Mouse (Mus musculus) stomach, embryonic 14.5 days (tissue): ENCODE measurements around the gene Dok7. TPM values are rescaled to one million over a fixed set of nuclear protein-coding genes. Genes with fewer than 3 reads are reported as not detected.

Experiments
- ATAC-seq: fragments of 200-750 bp; cut with Nextera tagmentation; 2 replicates; pipeline ENCODE4 v1.8.0; 2017; ENCODE audit warnings: low read depth, moderate TSS enrichment; ENCODE audit not compliant: insufficient number of reproducible peaks, insufficient read depth, low FRiP score
- H3K27ac ChIP-seq: fragments of 300-500 bp; sonication (generic); 2 replicates; pipeline ENCODE4 v1.5.1; 2014; ENCODE audit warnings: mild to moderate bottlenecking, low read length, moderate library complexity, mixed read lengths
- H3K27me3 ChIP-seq: fragments of 300-500 bp; sonication (generic); 2 replicates; pipeline ENCODE4 v1.6.1; 2014; ENCODE audit warnings: low read length, control low read depth, mixed read lengths; ENCODE audit not compliant: control insufficient read depth, insufficient read depth
- H3K36me3 ChIP-seq: fragments of 300-500 bp; sonication (generic); 2 replicates; pipeline ENCODE4 v1.6.1; 2014; ENCODE audit warnings: mild to moderate bottlenecking, control low read depth, low read length, moderate library complexity, mixed read lengths; ENCODE audit not compliant: control insufficient read depth, insufficient read depth
- H3K4me1 ChIP-seq: fragments of 300-500 bp; sonication (generic); 2 replicates; pipeline ENCODE4 v1.6.1; 2014; ENCODE audit warnings: low read length, control low read depth, mixed read lengths; ENCODE audit not compliant: control insufficient read depth, insufficient read depth
- H3K4me2 ChIP-seq: fragments of 300-500 bp; sonication (generic); replicated peaks from 2 replicates; pipeline ENCODE4 v1.6.1; 2014; ENCODE audit warnings: low read depth, low read length, control low read depth
- H3K4me3 ChIP-seq: fragments of 300-500 bp; sonication (generic); 2 replicates; pipeline ENCODE4 v1.5.1; 2014; ENCODE audit warnings: low read depth, low read length, control low read depth
- H3K9ac ChIP-seq: fragments of 300-500 bp; sonication (generic); replicated peaks from 2 replicates; pipeline ENCODE4 v1.6.1; 2014; ENCODE audit warnings: low read depth, mild to moderate bottlenecking, control low read depth, low read length, moderate library complexity, mixed read lengths
- H3K9me3 ChIP-seq: fragments of 300-500 bp; sonication (generic); 2 replicates; pipeline ENCODE4 v1.6.1; 2016; ENCODE audit warnings: low read depth, low read length, control low read depth; ENCODE audit not compliant: control insufficient read depth
- WGBS: fragments of 180-500 bp; shearing (Covaris S2); extraction: QIAGEN DNeasy Blood & Tissue Kit; methylation state at CpG from one replicate; pipeline ENCODE4 v1.1.7; 2014; 5-methylcytosine and 5-hydroxymethylcytosine counted together
- polyA plus RNA-seq: library from polyadenylated mRNA; unstranded; fragments of >200 nt; fragmentation: Nextera tagmentation; extraction: Ambion mirVana; gene quantifications from 2 replicates; pipeline ENCODE4 v1.2.1, GENCODE M21; 2014

Gene Dok7
- polyA plus RNA-seq, 1 experiment from 2014 or later: 0.71 TPM

DNA sequence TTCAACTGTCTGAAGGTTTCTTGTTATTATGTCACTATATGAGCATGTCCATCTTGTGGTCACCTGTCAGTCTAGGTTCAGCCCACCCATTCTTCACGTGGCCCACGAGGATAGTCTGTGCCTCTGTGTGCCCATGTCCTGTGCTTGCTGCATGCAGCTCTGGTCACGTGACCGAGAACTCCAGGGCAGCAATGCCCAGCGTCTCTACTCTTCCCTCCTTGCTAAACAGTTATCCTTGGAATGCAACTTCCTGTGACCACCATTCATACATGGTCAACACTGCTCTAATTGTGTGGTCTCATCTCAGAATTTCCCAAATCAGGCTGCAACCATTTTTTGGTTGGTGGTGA, 33.0 kb downstream of the Dok7 start:
- Histone ChIP-seq H3K4me3 (no peak overlapping the region), H3K36me3 (peaks cover 18% of the 10 kb centered on the region), H3K27ac (no peak overlapping the region), H3K4me2 (no peak overlapping the region), H3K9me3 (no peaks in the 10 kb centered on the region), H3K9ac (no peak overlapping the region), H3K4me1 (no peaks in the 10 kb centered on the region), H3K27me3 (no peaks in the 10 kb centered on the region)
- ATAC-seq: no peak
- WGBS: 80% methylated on average over 5 of the region's 5 CpGs

DNA sequence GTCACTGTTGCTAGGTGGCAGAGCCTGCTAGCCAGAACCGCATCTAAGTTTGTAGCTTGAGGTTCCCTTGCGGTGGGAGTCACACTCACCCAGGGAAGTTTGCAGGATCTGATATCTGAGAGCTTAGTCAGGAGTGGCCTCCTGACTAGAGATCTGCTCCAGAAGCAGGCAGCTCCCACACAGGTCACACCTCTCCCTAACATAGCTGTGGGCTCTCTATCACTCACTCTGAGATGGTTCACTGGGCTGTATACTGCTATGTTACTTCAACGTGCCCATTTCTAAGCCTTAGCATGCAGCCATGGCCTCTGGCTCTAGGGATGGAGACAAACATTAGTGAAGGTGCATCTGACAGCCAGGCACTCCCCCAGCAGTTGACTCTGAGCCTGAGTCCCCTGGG, 35.1 kb downstream of the Dok7 start:
- Histone ChIP-seq H3K36me3 (peaks cover 37% of the 10 kb centered on the region), H3K4me2 (no peak overlapping the region), H3K27ac (no peak overlapping the region), H3K9me3 (no peaks in the 10 kb centered on the region), H3K9ac (no peak overlapping the region), H3K27me3 (no peaks in the 10 kb centered on the region), H3K4me3 (no peak overlapping the region), H3K4me1 (no peaks in the 10 kb centered on the region)
- ATAC-seq: no peak
- 90% methylated on average over 3 of the region's 3 CpGs for WGBS

DNA sequence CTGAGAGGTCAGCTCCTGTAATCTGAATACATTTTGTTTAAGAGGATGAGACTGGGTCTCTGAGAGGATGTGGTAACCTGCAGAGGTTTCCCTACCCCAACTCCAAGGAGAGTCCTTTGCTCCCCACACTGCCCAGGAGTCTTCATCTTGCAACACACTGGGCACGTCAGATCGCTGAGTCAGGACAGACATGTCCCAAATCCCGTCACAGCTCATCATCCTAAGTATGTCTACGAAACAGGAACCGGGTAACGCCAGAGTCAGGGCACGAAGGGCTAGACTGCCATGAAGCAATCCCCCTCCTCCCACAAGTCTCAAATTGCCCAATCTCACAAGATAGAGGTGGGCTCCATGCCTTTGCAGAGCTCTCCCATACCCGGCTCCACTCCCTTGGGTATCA, 46.5 kb downstream of the Dok7 start:
- H3K27ac ChIP-seq: no peak overlapping the region
- no peak for ATAC-seq
- no peak overlapping the region for H3K9ac ChIP-seq
- 85% methylated on average over 8 of the region's 8 CpGs for WGBS
- H3K36me3 ChIP-seq: peaks cover 36% of the 10 kb centered on the region
- H3K9me3 ChIP-seq: no peaks in the 10 kb centered on the region
- no peak overlapping the region for H3K4me3 ChIP-seq
- 0 out of 2 replicates have a peak overlapping the region, but pooled peaks have one; percentile 70 for H3K4me2 ChIP-seq
- H3K4me1 ChIP-seq: peaks cover 18% of the 10 kb centered on the region
- no peaks in the 10 kb centered on the region for H3K27me3 ChIP-seq

DNA sequence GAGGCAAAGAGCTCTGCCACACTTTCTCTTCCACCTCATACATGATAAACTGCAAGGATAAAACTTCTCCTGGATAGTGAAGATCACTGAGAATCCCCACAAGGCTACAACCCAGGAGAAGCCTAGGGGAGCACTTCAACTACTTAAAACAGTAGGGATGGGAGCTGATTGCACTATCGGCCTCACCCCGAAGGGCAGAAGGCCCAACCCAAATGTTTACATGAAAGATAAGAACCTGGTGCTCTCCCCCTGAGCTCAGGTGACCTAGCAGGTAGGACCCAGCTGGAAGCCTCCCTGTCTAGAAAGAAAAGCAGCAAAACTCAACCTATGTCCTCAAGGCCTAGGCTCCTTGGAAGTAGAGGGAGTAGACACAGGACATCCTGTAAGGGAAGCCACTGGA, 47.0 kb downstream of the Dok7 start:
- Histone ChIP-seq H3K36me3 (peaks cover 31% of the 10 kb centered on the region), H3K4me3 (peak overlapping the region; percentile 85; the same call in 1 of the 2 replicates), H3K9ac (no peak overlapping the region), H3K4me1 (peaks cover 18% of the 10 kb centered on the region), H3K27me3 (no peaks in the 10 kb centered on the region), H3K27ac (no peak overlapping the region), H3K9me3 (no peaks in the 10 kb centered on the region), H3K4me2 (peak overlapping the region; percentile 70)
- WGBS: 53% methylated on average over 2 of the region's 2 CpGs
- no peak for ATAC-seq

DNA sequence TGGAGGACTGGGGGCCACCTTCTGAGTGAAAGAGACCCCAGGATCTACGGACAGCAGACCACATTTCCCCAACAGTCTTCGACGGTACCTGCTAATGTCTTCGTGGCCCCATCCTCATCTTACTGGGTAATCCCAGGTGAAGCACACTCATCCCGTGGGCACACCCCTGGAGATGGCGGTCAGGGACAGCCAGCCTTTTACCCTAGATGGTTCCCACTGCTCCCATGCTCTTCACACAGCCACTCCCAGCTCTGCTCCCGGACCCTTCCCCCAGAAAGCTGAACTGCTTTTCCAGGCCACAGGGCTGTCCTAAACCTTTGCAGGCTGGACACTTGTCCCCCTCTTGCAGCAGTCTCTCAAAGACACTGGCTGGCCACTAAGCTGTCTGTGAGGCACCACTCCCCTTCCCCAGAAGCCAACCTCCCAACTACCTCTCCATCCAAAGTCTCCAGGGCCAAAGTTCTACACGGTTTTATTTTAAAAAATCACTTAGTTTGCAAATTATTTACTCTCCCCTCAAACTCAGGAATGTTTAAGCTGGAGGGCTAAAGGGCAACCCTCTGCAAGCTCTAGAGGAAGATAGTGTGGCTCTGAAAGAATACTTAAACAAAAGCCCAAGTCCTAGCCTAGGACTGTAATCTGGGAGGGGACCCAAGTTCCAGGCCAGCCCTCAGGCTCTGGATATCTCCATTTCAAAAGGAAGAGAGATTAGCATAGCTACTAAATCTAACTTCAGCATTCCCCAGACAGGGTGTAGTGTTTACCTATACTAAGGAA, 47.8 kb downstream of the Dok7 start:
- peaks cover 24% of the 10 kb centered on the region for H3K36me3 ChIP-seq
- H3K4me1 ChIP-seq: peaks cover 18% of the 10 kb centered on the region
- H3K4me3 ChIP-seq: peak overlapping the region; percentile 85
- 0 out of 2 replicates have a peak overlapping the region, but pooled peaks have one; percentile 3 for H3K9ac ChIP-seq
- H3K4me2 ChIP-seq: peak overlapping the region; percentile 70
- no peaks in the 10 kb centered on the region for H3K9me3 ChIP-seq
- WGBS: 56% methylated on average over 8 of the region's 8 CpGs
- ATAC-seq: peak; percentile 17
- H3K27ac ChIP-seq: no peak overlapping the region
- no peaks in the 10 kb centered on the region for H3K27me3 ChIP-seq

DNA sequence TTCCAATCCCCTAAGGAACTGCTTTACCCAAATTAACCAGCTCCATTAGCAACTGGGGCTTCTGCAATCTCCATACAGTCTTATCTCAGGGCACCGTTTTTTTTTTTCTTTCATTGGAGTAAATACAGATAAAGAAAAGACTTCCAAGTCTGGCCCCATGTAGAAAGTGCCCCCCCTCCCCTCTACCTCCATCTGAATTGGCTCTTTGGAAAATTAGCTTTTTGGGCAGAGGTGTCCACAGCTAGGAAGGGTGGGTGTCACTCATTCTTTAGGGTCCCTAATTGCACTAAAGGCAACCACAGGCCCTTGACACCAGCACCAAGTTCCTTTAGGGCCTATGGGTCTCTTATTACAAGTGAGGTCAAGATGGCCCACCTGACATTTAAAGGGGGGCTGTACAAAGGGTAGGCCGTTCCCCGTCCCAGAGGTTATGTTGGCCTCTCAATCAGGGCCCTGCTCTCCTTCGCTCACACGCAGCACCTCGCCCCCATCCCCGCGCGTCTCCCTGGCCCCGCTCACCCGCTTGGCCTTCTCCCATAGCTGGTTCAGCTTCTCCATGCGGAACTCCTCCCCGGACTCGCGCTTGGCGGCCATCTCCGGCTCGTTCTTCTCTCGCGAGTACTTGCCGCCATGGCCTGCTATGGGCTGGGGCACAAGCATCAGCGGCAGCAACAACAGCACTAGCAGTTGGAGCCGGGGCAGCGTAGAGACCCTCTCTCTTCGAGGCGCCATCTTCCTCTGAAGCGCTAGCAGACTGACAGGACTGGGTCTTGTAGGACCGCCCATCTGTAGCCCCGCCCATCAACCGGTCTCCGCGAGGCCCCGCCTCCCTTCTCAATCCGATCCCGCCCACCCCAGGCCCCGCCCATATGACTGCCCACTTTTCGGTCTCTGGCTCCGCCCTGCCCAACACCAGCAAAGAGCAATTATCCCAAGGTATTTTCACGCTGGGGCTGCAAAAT, 48.7 kb downstream of the Dok7 start, which contains the start of gene Lrpap1:
TSS of gene Lrpap1 (minus strand) at position 807 of the 962 bp plus-strand sequence.
- Histone ChIP-seq H3K9ac (peak within 1 kb of the TSS; percentile 60), H3K36me3 (peaks cover 18% of the 10 kb centered on the region), H3K4me1 (peaks cover 18% of the 10 kb centered on the region), H3K9me3 (no peaks in the 10 kb centered on the region), H3K4me2 (peak within 1 kb of the TSS; percentile 70), H3K27me3 (no peaks in the 10 kb centered on the region), H3K4me3 (peak within 1 kb of the TSS; percentile 85), H3K27ac (peak within 1 kb of the TSS; percentile 71)
- under 1% methylated on average over 38 of the region's 39 CpGs for WGBS
- ATAC-seq: peak; percentile 93

DNA sequence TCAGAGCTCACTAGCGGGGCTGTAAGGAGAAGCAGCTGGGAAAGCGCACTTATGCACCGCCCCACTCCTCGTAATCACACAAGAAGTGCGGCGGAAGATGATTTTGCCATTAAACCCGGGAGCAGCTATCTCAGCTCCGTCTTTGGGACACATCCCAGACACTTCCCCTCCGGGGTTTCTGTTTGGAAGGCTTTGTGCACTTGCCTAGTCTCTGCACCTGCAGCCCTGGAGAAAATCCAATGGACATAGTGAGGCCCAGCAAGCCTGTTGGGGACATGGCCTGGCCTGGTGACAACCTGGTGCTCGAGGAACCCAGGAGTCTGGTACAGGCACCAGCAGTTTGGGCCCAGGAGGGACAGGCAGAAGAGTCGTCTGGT, 49.3 kb downstream of the Dok7 start:
- H3K36me3 ChIP-seq: peaks cover 11% of the 10 kb centered on the region
- ATAC-seq: no peak; the same call in 1 of the 2 replicates
- H3K27ac ChIP-seq: peak overlapping the region; percentile 16; the same call in 1 of the 2 replicates
- H3K9me3 ChIP-seq: no peaks in the 10 kb centered on the region
- H3K9ac ChIP-seq: no peak overlapping the region
- peak overlapping the region; percentile 70 for H3K4me2 ChIP-seq
- peak overlapping the region; percentile 85 for H3K4me3 ChIP-seq
- H3K27me3 ChIP-seq: no peaks in the 10 kb centered on the region
- 6% methylated on average over 11 of the region's 11 CpGs for WGBS
- peaks cover 18% of the 10 kb centered on the region for H3K4me1 ChIP-seq

- no peaks in the 10 kb centered on the region for H3K27me3 ChIP-seq
- H3K36me3 ChIP-seq: no peaks in the 10 kb centered on the region
- no peak overlapping the region for H3K9ac ChIP-seq
- no peak overlapping the region for H3K4me3 ChIP-seq
- no peaks in the 10 kb centered on the region for H3K9me3 ChIP-seq
- WGBS: 42% methylated on average over 4 of the region's 4 CpGs
- H3K27ac ChIP-seq: no peak overlapping the region
- no peak overlapping the region for H3K4me2 ChIP-seq
- no peaks in the 10 kb centered on the region for H3K4me1 ChIP-seq
- no peak for ATAC-seq
These were observed 55.9 kb downstream of the Dok7 start for GRCm38 (mm10) chr5:35112444-35112843.
